Mouse (Mus musculus) left cerebral cortex, adult 2 months (tissue): ENCODE data around the gene Hif3a. TPM values are rescaled to one million over a fixed set of nuclear protein-coding genes. Genes with fewer than 3 reads are reported as not detected.

Experiments used
- DNase-seq, 2 experiments: peaks; one replicate each; pipeline ENCODE4 v3.0.0; 2021 to 2022; ENCODE audit warnings: low spot score in 2 of 2, mixed read lengths in 1 of 2; ENCODE audit errors: extremely low spot score in 1 of 2
- H3K27ac ChIP-seq: fragments of 200-600 bp; 2 replicates; pipeline ENCODE4 v1.8.1; 2022
- H3K4me3 ChIP-seq: fragments of 200-600 bp; 2 replicates; pipeline ENCODE4 v1.8.1; 2022
- CTCF ChIP-seq: fragments of 200-600 bp; IDR thresholded peaks from 2 replicates; pipeline ENCODE4 v1.8.1; 2022; ENCODE audit warnings: antibody characterized with exemption, mild to moderate bottlenecking, moderate library complexity
- intact Hi-C: fragments of 180-260 bp; cut with DNase I; formaldehyde crosslinking; loops from one replicate; pipeline ENCODE4 v1.15.1; 2025
- total RNA-seq, 2 experiments: library from RNA; stranded (reverse); gene quantifications; 2 replicates each; pipeline ENCODE4 v1.2.3; 2021

Gene Hif3a
- total RNA-seq, 2 experiments from 2014 or later, result 12.1 to 12.8 TPM

DNA sequence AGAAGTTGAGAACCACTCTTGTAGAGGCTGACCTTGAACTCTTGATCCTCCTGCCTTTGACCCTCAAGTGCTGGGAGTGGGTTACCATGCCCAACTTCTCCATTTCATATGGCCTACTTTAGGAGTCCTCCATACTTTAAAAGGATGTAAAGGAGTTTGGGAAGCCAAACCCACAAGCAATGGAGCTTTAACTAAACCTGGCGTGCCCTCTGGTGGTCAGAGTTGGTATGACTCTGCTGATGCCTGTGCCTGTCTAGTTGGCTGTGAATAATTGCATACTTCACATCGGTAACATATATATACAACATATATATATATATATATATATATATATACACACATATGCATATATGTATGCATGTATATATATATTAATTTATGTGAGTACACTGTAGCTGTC lies 4.2 kb upstream of the Hif3a start:
- Histone ChIP-seq H3K4me3 (no peak overlapping the region), H3K27ac (no peak overlapping the region)
- peak; percentile 82 to 94 for DNase-seq
- intact Hi-C loops, result loop anchor here (1.0 to 2.0 kb wide), 4 partner anchors 40 to 134 kb away; partner anchors contain the start of gene Ppp5c
- peak; percentile 87 for TF ChIP-seq CTCF

DNA sequence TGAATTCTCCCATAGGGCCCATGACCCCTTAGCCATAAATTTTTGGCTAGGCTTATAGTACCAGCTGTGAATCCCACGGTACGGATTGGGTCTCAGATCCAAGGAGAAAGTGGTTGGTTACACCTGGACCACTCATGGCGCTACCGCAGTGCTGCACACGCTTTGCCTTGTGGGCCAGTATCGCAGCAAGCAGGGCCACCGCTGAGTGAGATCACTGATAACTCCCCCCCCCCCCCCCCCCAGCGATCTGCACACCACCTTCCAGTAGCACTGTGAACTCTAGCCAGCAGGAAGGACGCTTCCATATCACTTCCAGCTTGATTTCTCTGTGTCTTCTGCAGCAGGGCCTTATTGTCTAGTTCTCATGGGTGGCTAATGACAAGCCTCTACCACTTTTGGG lies 3.4 kb upstream of the Hif3a start:
- no peak for TF ChIP-seq CTCF
- intact Hi-C loops, result loop anchor here (1.0 to 2.0 kb wide), 4 partner anchors 39 to 133 kb away; partner anchors contain the start of gene Ppp5c
- H3K4me3 ChIP-seq, result no peak overlapping the region
- no peak overlapping the region for H3K27ac ChIP-seq
- DNase-seq, result peak in 1 of 2 experiments; percentile 8

DNA sequence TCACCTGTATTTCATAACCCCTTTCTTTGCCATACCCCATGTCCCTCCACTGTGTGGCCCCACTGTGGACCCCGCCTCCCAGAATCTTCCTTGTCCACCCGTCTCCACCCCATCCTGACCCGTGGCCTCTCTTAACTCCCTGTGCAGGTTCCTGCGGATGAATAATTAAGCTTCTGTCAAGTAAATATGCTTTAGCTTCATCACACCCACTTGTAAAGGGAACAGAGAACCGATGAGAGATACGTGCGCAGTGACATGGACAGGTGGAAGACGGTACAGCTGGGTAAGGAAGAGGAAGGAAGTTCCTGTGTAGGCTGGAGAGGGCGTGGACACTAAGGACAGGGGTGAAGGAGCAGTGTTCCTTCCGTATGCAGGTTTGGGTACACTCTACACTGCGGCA lies 618 bp upstream of the Hif3a start:
- Histone ChIP-seq H3K27ac (peak overlapping the region; percentile 32), H3K4me3 (peak overlapping the region; percentile 38)
- intact Hi-C loops, result loop anchor here (5.0 kb wide), 1 partner anchor 46 kb away; no protein-coding TSS in a partner anchor
- no peak for DNase-seq
- no peak for TF ChIP-seq CTCF

DNA sequence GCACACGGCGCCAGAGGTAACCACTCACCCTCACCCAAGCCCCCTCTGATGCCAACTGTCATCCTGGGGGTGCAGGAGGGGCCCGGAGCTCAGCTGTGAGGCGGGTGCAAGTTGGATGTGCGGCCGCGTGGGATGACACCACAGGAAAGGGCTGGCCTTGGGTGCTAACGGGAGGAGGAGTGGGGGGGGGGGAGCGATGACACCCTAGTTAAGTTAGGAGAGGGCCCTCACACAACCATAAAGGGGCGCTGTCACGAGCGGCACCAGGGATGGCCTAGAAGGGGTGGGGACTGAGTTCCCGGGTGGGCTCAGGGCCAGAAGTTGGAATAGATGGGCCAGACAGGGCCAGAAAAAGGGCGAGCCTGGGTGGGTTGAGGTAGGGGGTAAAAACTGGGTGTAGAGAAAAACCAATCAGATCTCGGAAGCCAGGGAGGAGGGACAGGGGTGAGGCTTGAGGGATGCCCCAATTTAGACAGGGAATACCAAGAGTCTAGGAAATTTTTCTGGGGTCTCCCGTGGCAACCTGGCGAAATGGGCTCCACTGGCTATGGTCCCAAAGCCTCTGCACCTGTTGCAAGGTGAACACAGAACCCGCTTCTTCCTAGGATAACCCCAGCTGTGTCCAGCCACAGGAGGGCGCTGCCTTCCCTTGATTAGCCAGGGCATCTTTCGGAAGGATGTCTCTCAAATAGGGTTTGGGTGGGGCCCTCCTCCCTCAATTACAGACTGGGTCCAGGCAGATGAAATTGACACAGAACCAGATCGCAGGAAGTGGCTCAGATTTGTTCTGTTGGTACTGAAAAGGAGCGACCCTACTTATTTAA lies 1.2 kb downstream of the Hif3a start:
- intact Hi-C loops, result loop anchor here (5.0 kb wide), 1 partner anchor 44 kb away; no protein-coding TSS in a partner anchor
- H3K4me3 ChIP-seq, result peak overlapping the region; percentile 38
- peak overlapping the region; percentile 92 for H3K27ac ChIP-seq
- TF ChIP-seq CTCF, result peak; percentile 39
- DNase-seq, result peak; percentile 37 to 45

DNA sequence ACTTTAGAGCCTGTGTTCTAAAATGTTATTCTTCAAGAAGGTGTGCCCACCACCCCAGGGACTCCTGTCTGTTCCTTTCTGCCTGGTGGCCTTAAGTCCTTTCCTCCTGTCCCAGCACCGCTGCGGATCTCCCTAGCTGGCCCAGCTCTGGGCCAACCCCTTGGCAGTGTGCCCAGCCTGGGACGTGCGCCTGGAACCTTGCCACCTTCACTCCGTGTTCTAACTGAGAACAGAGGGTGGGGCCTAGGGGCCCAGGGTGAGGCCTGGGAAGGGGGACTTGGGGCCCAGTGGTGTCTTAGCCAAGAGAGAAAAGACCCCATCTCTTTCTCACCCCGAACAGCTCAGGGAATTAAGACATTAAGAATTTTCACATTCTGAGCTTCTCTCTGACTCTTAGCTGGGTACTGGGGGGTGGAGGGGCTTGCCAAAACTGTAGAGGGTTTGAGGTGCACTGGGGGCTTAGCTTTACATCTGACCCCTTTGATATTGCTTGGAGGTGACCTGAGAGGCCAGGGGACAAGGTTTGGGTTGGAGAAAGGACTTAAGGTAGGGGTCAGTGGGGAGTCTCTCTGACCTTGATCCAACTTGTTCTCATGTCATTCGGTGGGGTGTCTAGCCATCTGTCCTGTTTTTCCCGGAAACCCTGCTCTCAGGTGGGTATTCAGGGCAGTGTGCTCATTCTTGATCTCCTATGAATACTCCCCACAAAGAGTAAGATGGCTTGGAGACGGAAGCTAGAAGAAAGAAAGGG lies 2.0 kb downstream of the Hif3a start:
- Histone ChIP-seq H3K4me3 (peak overlapping the region; percentile 38), H3K27ac (peak overlapping the region; percentile 92)
- peak; percentile 86 to 88 for DNase-seq
- TF ChIP-seq CTCF, result no peak
- intact Hi-C loops, result loop anchor here (5.0 kb wide), 1 partner anchor 43 kb away; no protein-coding TSS in a partner anchor

DNA sequence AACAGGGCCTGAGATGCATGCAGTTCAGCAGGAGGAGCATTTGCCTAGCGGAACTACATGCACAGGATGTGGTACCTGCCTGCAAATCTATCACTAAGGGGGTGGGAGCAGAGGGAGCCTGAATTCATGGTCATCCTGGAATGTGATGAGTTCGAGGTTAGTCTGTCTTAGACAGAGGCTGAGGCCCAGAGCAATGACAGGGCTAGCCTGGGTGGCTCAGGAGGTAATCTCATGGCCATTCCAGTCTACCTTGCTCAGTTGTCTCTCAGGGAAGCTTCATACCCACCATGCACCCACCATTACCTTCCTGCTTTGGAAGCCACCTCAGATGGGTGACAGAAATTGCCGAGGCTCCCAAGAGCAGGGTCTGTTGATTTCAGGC lies 2.8 kb downstream of the Hif3a start:
- peak in 1 of 2 experiments; percentile 9 for DNase-seq
- no peak overlapping the region for H3K4me3 ChIP-seq
- peak overlapping the region; percentile 92 for H3K27ac ChIP-seq
- intact Hi-C loops, result no loop called here
- TF ChIP-seq CTCF, result no peak

DNA sequence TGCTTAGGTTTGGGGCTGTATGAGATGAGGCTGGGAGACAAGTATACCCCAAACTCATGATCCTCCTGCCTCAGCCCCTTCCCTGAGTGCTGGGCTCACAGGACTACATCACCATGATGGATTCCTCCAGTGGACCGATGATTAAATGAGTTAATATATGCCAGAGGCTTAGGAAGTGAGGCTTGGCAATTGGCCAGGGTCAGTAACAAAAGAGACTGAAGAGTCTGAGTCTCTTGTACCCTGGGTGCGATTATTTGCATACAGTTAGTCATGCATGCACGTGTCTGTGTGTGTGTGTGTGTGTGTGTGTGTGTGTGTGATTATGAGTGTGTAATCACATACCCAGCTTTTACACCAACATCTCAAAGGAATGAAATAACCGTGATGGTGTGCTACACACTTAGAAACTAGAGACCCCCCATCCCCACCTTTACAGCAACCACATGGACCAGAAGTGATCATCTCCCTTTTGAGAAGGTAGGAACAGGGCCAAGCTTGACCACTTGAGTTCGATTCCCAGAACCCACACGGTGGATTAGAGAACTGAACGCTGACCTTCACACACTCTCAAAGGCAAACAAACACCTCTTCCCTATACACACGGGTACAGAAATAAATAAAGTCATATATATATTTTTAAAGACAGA lies 3.3 kb downstream of the Hif3a start:
- no peak for TF ChIP-seq CTCF
- DNase-seq, result peak in 1 of 2 experiments; percentile 15
- intact Hi-C loops, result no loop called here
- H3K27ac ChIP-seq, result peak overlapping the region; percentile 92
- H3K4me3 ChIP-seq, result no peak overlapping the region

DNA sequence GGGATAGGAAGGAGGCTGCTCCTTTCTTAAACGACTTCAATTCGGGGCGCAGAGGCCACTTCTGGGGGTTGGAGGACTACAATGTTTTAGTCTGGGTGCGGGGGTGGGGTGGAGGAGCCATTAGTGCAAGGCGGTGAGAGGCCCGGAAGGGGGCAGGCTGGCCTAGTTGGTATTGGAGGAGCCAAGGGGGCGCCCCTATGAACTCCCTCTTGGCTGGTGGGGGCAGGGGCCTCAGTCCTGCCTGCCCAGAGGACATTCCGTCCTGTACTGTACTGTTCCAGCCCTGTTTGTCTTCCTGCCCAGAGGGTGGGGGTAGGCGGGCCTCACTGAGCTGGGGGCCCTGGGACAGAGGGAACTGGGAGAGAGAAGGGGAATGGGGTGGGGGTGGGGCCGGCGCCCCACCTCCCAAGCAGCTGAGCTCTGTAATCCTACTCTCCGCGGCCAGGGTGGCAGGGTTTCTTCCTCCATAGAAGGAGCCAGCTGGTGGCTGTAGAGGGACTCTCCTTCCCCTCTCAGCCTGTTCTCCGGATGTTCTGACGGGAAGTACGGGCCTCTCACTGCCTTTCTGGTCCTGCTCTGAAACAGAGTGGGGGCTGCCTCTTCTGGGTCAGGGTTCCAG lies 4.0 kb downstream of the Hif3a start:
- H3K27ac ChIP-seq, result peak overlapping the region; percentile 92
- intact Hi-C loops, result no loop called here
- H3K4me3 ChIP-seq, result 0 out of 2 replicates have a peak overlapping the region, but pooled peaks have one; percentile 4
- DNase-seq, result peak; percentile 63 to 81
- peak; percentile 38 for TF ChIP-seq CTCF

DNA sequence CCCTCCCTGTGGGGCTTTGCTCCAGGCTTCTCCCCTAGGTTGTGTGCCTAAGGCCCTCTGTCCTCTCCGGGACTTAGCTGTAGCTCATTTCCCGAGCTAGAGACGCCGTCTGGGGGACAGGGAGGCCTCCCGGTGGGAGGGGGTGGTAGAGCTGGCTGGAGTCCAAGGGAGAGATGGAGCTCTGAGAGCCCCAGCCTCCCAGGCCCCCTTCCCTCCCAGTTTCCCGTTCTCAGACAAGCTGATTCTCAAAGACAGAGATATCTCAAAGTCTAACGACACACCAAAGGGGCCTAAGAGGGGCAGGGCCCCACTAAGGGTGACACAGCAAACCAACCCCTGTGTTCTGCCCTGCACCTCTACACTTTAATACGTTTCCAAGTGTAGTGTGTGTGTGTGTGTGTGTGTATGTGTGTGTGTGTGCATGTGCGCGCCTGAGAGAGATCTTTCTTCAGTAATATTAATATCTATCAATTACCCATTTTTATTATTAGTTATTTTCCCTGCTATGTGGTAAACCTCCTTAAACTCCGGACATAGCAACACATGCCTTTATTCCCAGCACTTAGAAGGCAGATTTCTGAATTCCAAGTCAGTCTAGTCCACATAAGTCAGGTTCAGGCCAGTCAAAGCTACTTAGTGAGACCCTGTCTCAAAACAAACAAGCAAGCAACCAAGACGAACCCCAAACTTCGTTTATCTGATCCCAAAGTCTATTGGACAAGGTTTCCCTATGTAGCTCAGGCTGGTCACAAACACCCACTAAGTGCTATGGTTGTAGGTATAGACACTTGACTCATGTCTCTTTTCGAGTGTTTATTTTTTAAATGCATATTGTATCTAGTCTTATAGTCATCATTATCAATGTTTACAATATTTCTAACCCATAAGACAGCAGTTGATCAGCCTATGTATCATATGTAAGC lies 5.4 kb downstream of the Hif3a start:
- TF ChIP-seq CTCF, result no peak
- peak overlapping the region; percentile 59 for H3K4me3 ChIP-seq
- peak; percentile 41 to 45 for DNase-seq
- peak overlapping the region; percentile 94 for H3K27ac ChIP-seq
- intact Hi-C loops, result loop anchor here (2.0 kb wide), 1 partner anchor 30 kb away; the partner anchor contains the start of gene Ppp5c

DNA sequence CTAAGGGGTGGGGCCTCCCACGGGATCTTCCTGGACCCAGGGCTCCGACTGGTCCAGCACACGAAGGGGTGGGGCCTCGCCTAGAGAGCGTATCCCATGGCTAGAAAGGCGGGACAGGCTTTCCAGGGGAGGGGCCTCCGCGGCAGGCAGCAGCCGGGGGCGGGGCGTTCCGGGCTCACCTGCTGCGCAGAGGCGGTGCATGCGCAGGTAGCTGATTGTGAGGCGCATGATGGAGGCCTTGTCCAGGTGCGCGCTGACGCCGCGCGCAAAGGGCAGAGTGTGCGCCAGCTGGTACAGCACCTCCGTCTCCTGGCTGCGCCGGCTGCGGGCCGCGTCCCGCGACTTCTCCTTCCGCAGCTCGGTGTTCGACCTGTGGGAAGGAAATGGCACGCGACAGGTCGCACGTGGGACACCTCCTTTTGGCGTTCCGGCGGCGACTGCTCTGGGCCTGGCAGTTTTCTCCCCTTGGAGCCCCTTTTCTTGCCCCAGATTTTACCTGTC lies 6.1 kb downstream of the Hif3a start:
- peak overlapping the region; percentile 94 for H3K27ac ChIP-seq
- peak overlapping the region; percentile 59 for H3K4me3 ChIP-seq
- intact Hi-C loops, result loop anchor here (2.0 kb wide), 1 partner anchor 29 kb away; the partner anchor contains the start of gene Ppp5c
- no peak for TF ChIP-seq CTCF
- DNase-seq, result peak; percentile 90 to 92
